Mouse (Mus musculus) testis, adult 2 months (tissue): Measurements from ENCODE around the gene Fam168b.

Experiments
- CTCF ChIP-seq: fragments of 200-500 bp; IDR thresholded peaks from 2 replicates; pipeline ENCODE4 v1.5.1; 2012; ENCODE audit warnings: low read depth, mild to moderate bottlenecking, inconsistent platforms, low read length, moderate library complexity; ENCODE audit not compliant: control insufficient read depth, insufficient read depth, insufficient replicate concordance
- POLR2A ChIP-seq: fragments of 200-500 bp; IDR thresholded peaks from 2 replicates; pipeline ENCODE4 v1.6.1; 2012; ENCODE audit warnings: low read depth, mild to moderate bottlenecking, inconsistent platforms, low read length, moderate library complexity; ENCODE audit not compliant: control insufficient read depth

DNA sequence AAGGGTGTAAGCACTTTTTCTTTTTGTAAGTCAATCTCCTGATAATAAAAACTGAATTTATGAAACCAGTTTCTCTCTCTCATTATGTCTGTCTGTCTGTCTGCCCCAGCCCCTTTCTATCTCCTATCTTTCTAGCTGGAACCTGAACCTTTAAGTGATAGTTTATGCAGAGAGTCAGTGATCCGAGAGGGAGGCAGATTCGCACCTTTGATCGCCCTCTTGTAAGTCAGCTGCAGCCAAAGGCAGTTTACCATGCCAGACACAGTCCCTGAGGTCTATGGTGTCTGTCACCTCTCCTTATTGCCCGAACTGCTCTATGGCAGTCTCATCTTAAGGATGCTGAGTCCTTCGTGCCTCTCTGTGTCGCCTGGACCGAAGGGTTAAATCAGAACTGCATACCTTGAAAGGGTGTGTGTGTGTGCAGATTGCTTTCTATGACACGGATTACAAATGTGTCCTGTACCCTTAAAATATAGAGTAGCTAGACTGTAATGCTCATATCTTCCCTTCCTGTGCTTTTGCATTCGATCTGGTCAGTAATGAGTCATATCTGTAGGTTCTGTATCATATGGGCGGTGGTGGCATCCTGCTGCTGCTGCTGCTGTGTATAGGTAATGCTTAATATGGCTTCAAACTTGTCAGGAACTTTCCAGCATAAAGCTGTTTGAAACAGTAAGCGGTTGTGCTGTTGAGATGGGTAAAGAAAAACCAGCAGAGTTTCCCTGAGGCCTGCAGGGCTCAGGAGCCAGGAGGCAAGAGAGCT lies 9.4 kb upstream of the Fam168b start:
- TF ChIP-seq CTCF (no peak), POLR2A (no peak)
